Mouse (Mus musculus) E14TG2a.4 (cell line): ENCODE measurements around the gene Cd244a.

ENCODE experiments used
- H3K27me3 ChIP-seq: 2 replicates; pipeline ENCODE4 v1.6.1; 2014; ENCODE audit warnings: low read length, control low read depth; ENCODE audit not compliant: insufficient read depth
- H3K36me3 ChIP-seq: 2 replicates; pipeline ENCODE4 v1.6.1; 2014; ENCODE audit warnings: low read length, control low read depth; ENCODE audit not compliant: insufficient read depth
- H3K4me1 ChIP-seq: replicated peaks from 2 replicates; pipeline ENCODE4 v1.6.1; 2014; ENCODE audit warnings: low read depth, low read length, control low read depth
- H3K4me3 ChIP-seq: replicated peaks from 2 replicates; pipeline ENCODE4 v1.5.1; 2014; ENCODE audit warnings: mild to moderate bottlenecking, low read length
- H3K9me3 ChIP-seq: 2 replicates; pipeline ENCODE4 v1.6.1; 2014; ENCODE audit warnings: low read length, control low read depth
- CTCF ChIP-seq: conservative IDR thresholded peaks from 2 replicates; pipeline ENCODE4 v1.5.1; 2014; ENCODE audit warnings: low read length
- NANOG ChIP-seq: IDR thresholded peaks from 2 replicates; pipeline ENCODE4 v1.6.1; 2014; ENCODE audit warnings: borderline replicate concordance, low read length, mixed read lengths
- POU5F1 ChIP-seq: IDR thresholded peaks from 2 replicates; pipeline ENCODE4 v1.6.1; 2014; ENCODE audit warnings: low read length, borderline replicate concordance

Gene Cd244a

DNA sequence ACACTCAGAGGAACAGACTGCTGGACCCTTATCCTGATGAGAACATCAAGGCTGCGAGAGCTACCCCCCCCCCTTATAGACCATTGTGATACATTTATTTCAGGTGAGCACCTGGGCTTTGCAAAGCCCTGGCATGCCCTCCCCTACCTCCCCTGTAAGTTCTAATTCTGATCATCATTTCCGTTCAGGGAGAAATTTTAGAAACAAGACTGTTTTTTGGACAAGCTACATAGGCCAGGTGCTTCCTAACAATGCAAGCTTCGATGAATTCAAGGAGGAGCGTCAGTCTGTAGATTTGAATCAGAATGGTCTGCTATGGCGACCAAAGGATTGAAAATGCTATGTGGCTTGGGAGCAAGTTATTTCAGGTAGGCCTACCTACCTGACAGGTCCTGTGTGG lies 88.7 kb downstream of the Cd244a start:
- Histone ChIP-seq H3K4me1 (no peaks in the 10 kb centered on the region; the same call in 1 of the 2 replicates), H3K36me3 (no peaks in the 10 kb centered on the region), H3K4me3 (no peak overlapping the region), H3K27me3 (no peaks in the 10 kb centered on the region), H3K9me3 (no peaks in the 10 kb centered on the region)
- TF ChIP-seq NANOG: no peak
- no peak for TF ChIP-seq POU5F1
- TF ChIP-seq CTCF: no peak

DNA sequence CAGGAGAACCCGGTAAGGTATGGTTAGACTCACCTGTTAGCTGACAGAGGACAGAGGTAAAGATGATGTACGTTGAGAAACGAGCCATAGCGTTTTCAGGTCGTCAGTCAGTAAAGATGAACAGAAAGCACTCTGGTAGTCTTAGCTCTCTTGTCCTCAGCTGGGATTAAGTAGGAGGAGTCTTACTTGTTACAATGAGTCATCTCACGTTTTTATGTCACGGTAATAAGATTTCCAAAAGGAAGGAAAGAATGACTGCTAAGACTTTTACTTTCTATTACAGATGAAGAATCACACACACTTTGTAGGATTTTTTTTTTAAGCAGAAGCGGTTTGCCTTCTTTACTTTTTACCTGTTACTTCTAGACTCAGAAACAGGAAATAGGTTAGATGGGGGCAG lies 89.8 kb downstream of the Cd244a start:
- Histone ChIP-seq H3K9me3 (no peaks in the 10 kb centered on the region), H3K4me3 (no peak overlapping the region), H3K27me3 (no peaks in the 10 kb centered on the region), H3K4me1 (no peaks in the 10 kb centered on the region; the same call in 1 of the 2 replicates), H3K36me3 (no peaks in the 10 kb centered on the region)
- no peak for TF ChIP-seq POU5F1
- no peak for TF ChIP-seq NANOG
- TF ChIP-seq CTCF: no peak

DNA sequence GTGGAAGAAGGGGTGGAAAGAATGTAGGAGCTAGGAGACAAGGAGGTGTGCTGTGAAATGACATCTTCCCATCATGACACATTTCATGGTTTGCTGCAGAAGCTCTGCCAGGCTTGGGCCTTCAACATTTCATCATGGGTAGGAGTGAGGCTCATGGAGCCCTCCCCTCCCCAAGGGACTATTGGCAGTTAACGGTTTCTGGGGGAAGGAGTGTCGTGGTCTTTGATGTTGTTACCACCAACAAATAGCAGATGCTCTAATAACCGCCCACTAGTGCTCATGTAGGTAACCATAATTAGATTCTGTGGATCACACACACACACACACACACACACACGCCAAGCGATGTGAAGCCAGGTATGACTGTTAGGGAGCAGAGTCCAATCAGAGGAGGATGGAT lies 93.7 kb downstream of the Cd244a start, which contains the start of gene Slamf7:
TSS of gene Slamf7 (minus strand) at position 302 of the 400 bp plus-strand sequence.
- H3K36me3 ChIP-seq: no peaks in the 10 kb centered on the region
- H3K9me3 ChIP-seq: no peaks in the 10 kb centered on the region
- no peaks in the 10 kb centered on the region for H3K27me3 ChIP-seq
- no peak within 1 kb of the TSS for H3K4me3 ChIP-seq
- H3K4me1 ChIP-seq: no peaks in the 10 kb centered on the region; the same call in 1 of the 2 replicates
- TF ChIP-seq CTCF (no peak), POU5F1 (no peak), NANOG (no peak)

DNA sequence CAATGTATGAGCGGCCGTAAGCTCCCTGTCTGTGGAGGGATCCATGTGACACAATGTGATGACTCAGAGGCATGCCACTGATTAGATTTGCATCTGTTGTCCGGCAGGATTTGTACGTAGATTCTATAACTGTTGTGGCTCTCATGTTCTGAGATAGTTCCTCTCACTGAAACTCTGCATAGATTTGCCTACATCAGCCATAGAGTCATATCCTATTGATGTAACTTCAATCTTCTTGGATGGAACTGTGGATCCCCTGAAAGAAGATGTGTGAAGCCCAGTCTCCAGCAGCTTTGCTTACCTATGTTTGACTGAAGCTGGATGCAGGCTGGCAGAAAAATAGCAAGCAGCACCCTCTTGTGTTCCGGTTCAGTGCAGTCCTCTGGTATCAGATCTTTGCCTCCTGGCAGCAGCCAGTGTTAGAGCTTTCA lies 99.6 kb downstream of the Cd244a start:
- TF ChIP-seq CTCF (no peak), POU5F1 (no peak), NANOG (no peak)
- Histone ChIP-seq H3K4me3 (no peak overlapping the region), H3K9me3 (no peaks in the 10 kb centered on the region), H3K4me1 (no peaks in the 10 kb centered on the region), H3K27me3 (no peaks in the 10 kb centered on the region), H3K36me3 (no peaks in the 10 kb centered on the region)
